Mouse (Mus musculus) liver, embryonic 14.5 days (tissue): ENCODE data around the gene Ppil1.

Source experiments
- CTCF ChIP-seq: IDR thresholded peaks from 2 replicates; pipeline ENCODE4 v1.5.1; 2016; ENCODE audit warnings: antibody characterized with exemption, low read depth, control low read depth
- EP300 ChIP-seq: IDR thresholded peaks from 2 replicates; pipeline ENCODE4 v1.6.1; 2016; ENCODE audit warnings: antibody characterized with exemption, low read depth

GRCm38 (mm10) chr17:29253236-29253635 lies 10.8 kb downstream of the Ppil1 start:
- TF ChIP-seq CTCF: no peak
- TF ChIP-seq EP300: no peak
